Mouse (Mus musculus): ENCODE data around the gene Iqgap2. TPM values are rescaled to one million over a fixed set of nuclear protein-coding genes. Genes with fewer than 3 reads are reported as not detected.

The Iqgap2 gene
- polyA plus RNA-seq, 1 experiment from 2014 or later: 7.8 TPM

- no peak for DNase-seq (ENCODE audit: low spot score)
- H3K4me1 ChIP-seq: peaks cover 16% of the 10 kb centered on the region
- peak overlapping the region; percentile 7; the same call in 1 of the 2 replicates for H3K27ac ChIP-seq
- WGBS: 14% methylated on average over 7 of the region's 7 CpGs
- H3K4me3 ChIP-seq: no peak overlapping the region
- no peaks in the 10 kb centered on the region for H3K9me3 ChIP-seq
- H3K27me3 ChIP-seq (ENCODE audit: insufficient read depth, poor library complexity, severe bottlenecking): no peaks in the 10 kb centered on the region
- H3K36me3 ChIP-seq: peaks cover 23% of the 10 kb centered on the region
Observed at GRCm38 (mm10) chr13:95667260-95667659, 224.5 kb downstream of the Iqgap2 start.

DNA sequence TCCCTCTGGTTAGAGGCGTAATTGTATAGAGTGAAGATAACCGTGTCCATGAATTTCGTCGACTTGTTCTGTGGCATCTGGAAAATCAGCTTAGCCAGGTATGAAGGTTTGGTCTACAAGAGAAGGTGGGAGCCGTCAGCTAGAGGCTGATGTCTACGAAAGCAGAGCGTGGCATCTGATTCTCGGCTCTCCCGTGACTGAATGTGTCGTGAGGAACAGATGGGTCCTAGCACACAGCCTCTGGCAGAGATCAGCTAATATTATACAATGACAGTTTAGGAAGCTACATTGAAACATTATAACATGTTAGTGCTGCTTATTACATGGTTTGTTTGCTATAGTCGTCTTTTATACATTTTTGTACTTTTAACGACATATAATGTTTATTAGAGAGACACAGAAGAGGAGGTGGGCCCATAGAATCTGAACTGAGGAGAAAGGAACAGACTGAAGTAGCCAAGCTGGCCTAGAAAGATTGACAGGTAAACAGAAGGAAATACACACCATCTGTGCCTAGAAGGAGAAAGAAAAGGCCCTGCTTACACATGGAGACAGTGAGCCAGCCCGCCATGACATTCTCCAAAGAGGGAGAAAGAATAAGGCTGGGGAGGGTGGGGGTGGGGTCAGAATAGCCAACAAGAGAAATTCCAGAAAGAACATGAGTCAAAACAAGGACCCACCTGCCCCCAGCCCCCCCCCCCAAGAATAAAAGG is 225.9 kb downstream of the Iqgap2 start:
- peaks cover 23% of the 10 kb centered on the region for H3K36me3 ChIP-seq
- no peak for DNase-seq (ENCODE audit: low spot score)
- H3K27me3 ChIP-seq (ENCODE audit: insufficient read depth, poor library complexity, severe bottlenecking): no peaks in the 10 kb centered on the region
- H3K4me3 ChIP-seq: no peak overlapping the region
- no peaks in the 10 kb centered on the region for H3K9me3 ChIP-seq
- 87% methylated on average over 13 of the region's 13 CpGs for WGBS
- H3K27ac ChIP-seq: no peak overlapping the region
- peaks cover 4% of the 10 kb centered on the region; the same call in 1 of the 2 replicates for H3K4me1 ChIP-seq

DNA sequence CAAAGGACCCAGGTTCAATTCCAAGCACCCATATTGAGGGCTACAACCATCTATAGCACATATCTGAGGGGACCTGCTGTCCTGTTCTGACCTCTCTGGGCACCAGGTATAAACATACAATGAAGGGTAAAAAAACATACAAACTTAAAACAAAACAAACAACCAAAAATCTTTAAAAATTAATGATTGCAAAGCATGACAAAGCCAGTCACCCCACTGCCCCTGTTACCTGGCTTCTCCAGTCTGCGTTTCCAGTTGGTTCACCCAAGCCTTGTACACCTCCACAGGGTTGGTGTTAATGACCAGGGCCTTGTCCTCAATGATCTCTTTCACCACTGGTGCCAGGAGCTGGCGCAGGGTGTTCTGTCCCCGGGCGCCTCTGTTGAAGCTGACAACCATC is 227.9 kb downstream of the Iqgap2 start:
- H3K36me3 ChIP-seq: peaks cover 23% of the 10 kb centered on the region
- H3K4me3 ChIP-seq: no peak overlapping the region
- DNase-seq (ENCODE audit: low spot score): no peak
- H3K27me3 ChIP-seq (ENCODE audit: insufficient read depth, poor library complexity, severe bottlenecking): no peaks in the 10 kb centered on the region
- 93% methylated on average over 4 of the region's 4 CpGs for WGBS
- no peak overlapping the region for H3K27ac ChIP-seq
- peaks cover 8% of the 10 kb centered on the region; the same call in 1 of the 2 replicates for H3K4me1 ChIP-seq
- no peaks in the 10 kb centered on the region for H3K9me3 ChIP-seq

GRCm38 (mm10) chr13:95659432-95659831 is 232.3 kb downstream of the Iqgap2 start:
- WGBS: 60% methylated on average over 7 of the region's 7 CpGs
- no peak overlapping the region for H3K4me3 ChIP-seq
- no peak overlapping the region for H3K27ac ChIP-seq
- H3K27me3 ChIP-seq (ENCODE audit: insufficient read depth, poor library complexity, severe bottlenecking): no peaks in the 10 kb centered on the region
- H3K4me1 ChIP-seq: peaks cover 31% of the 10 kb centered on the region
- no peak for DNase-seq (ENCODE audit: low spot score)
- H3K9me3 ChIP-seq: no peaks in the 10 kb centered on the region
- H3K36me3 ChIP-seq: peaks cover 15% of the 10 kb centered on the region

DNA sequence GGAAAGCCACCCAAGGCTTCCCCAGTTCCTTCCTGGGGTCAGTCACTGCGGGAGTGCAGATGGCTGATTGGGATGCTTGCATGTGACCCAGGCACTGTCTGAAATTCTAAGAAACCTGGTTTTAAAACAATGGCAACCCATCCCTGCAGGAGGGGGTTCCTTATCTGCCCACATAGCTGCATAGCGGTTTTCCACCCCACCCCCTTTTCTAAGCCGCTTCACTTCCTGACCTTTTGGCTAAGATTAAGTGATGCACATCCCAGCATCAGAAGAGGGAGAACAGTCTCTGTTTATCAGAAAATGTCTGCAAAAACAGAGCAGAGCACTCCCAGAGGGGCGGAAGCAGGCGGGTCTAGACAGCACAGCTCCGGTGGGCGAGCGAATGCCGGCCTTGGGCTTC is 234.6 kb downstream of the Iqgap2 start:
- Histone ChIP-seq H3K27me3 (ENCODE audit: insufficient read depth, poor library complexity, severe bottlenecking) (no peaks in the 10 kb centered on the region), H3K4me3 (no peak overlapping the region), H3K27ac (peak overlapping the region; percentile 62), H3K9me3 (no peaks in the 10 kb centered on the region), H3K36me3 (no peaks in the 10 kb centered on the region), H3K4me1 (peaks cover 31% of the 10 kb centered on the region)
- WGBS: 19% methylated on average over 9 of the region's 9 CpGs
- peak; percentile 89 for DNase-seq (ENCODE audit: low spot score)

DNA sequence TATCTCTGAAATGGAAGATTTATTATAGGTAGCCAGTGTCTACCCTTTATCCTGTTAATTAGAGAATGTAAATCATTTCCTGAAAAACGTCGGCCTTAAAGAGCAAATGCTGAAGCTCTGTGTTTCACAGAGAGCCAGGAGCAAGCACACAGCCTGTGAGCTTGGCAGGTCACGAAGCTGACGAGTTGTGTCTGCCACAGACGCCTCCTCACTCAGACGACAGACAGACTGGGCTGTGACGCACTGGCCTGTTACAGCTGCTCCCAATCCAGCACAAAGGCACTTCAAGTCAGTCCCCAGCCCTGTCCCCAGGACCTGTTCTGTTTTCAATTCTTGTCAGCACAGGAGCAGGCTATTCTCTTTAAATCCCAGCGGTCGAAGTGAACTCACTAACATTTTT is 236.4 kb downstream of the Iqgap2 start:
- Histone ChIP-seq H3K4me1 (peaks cover 32% of the 10 kb centered on the region), H3K9me3 (no peaks in the 10 kb centered on the region), H3K27me3 (ENCODE audit: insufficient read depth, poor library complexity, severe bottlenecking) (no peaks in the 10 kb centered on the region), H3K4me3 (no peak overlapping the region), H3K36me3 (no peaks in the 10 kb centered on the region), H3K27ac (peak overlapping the region; percentile 79)
- DNase-seq (ENCODE audit: low spot score): peak; percentile 83
- 19% methylated on average over 9 of the region's 9 CpGs for WGBS

DNA sequence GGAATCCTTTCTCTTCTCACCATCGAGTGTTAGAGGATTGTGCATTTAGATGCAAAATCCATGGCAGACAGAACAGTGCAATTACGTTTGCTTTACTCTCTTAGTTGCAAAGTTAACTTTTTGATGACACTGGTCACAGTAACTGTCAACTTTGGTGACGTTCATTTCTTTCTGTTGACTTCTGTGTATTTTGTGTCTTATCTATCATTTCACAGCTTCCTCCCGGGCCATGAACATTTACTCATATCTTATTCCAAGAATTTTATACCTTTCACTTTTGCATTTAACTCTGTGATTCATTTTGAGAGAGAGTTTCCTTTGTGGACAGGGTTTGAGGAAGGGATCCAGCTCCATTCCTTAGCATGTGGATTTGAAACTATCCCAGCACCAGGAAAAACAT is 238.0 kb downstream of the Iqgap2 start:
- no peaks in the 10 kb centered on the region for H3K36me3 ChIP-seq
- no peak for DNase-seq (ENCODE audit: low spot score)
- H3K4me1 ChIP-seq: peaks cover 31% of the 10 kb centered on the region
- no peaks in the 10 kb centered on the region for H3K9me3 ChIP-seq
- no peak overlapping the region for H3K4me3 ChIP-seq
- H3K27ac ChIP-seq: no peak overlapping the region
- 79% methylated on average over 4 of the region's 4 CpGs for WGBS
- H3K27me3 ChIP-seq (ENCODE audit: insufficient read depth, poor library complexity, severe bottlenecking): no peaks in the 10 kb centered on the region

GRCm38 (mm10) chr13:95651870-95652668 is 239.7 kb downstream of the Iqgap2 start:
- Histone ChIP-seq H3K4me3 (no peak overlapping the region), H3K9me3 (no peaks in the 10 kb centered on the region), H3K27ac (no peak overlapping the region), H3K27me3 (ENCODE audit: insufficient read depth, poor library complexity, severe bottlenecking) (no peaks in the 10 kb centered on the region), H3K36me3 (no peaks in the 10 kb centered on the region), H3K4me1 (peaks cover 23% of the 10 kb centered on the region)
- 75% methylated on average over 7 of the region's 7 CpGs for WGBS
- no peak for DNase-seq (ENCODE audit: low spot score)

DNA sequence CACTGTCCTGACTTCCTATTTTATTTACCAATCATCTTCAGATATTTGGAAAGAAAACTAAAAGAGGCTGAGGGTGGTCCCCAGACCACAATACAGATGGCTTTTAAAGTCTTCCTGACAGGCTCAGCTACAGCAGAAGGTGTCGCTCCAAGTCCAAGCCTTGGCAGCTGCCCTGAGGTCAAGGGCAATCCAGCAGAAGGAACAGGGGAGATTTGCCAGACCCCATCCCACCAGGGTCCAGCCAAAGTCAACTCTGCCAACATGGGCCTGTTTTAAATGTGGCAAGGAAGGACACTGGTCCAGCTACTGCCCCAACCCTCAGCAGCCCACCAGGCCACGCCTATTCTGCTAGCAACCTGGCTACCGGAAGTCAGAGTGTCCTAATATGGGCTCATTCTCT is 241.8 kb downstream of the Iqgap2 start:
- no peak overlapping the region for H3K4me3 ChIP-seq
- no peaks in the 10 kb centered on the region for H3K9me3 ChIP-seq
- 86% methylated on average over 3 of the region's 3 CpGs for WGBS
- H3K27me3 ChIP-seq (ENCODE audit: insufficient read depth, poor library complexity, severe bottlenecking): no peaks in the 10 kb centered on the region
- 0 out of 2 replicates have a peak, but pooled peaks cover 3% of the 10 kb centered on the region for H3K36me3 ChIP-seq
- peaks cover 19% of the 10 kb centered on the region for H3K4me1 ChIP-seq
- H3K27ac ChIP-seq: 0 out of 2 replicates have a peak overlapping the region, but pooled peaks have one; percentile 22
- DNase-seq (ENCODE audit: low spot score): no peak

DNA sequence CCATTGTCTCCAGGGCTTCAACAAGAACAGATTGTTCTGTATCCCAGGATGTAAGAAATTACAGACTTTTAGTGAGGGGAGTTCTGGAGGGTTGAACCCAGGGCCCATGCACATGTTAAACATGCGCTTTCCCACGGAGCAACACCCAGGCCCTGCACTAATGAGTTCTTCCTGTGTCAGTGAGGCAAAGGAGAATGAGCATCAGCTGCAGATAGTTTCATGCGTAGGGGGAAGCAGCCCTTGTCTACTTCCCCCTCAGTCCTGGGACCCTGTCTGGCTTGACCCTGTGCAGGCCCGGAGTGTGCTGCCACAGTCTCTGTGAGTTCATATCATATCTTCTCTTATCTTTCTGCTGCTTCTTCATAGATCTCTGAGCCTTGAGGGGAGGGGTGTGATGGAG is 244.5 kb downstream of the Iqgap2 start:
- DNase-seq (ENCODE audit: low spot score): no peak
- Histone ChIP-seq H3K27me3 (ENCODE audit: insufficient read depth, poor library complexity, severe bottlenecking) (no peaks in the 10 kb centered on the region), H3K4me3 (no peak overlapping the region), H3K4me1 (peaks cover 32% of the 10 kb centered on the region), H3K9me3 (no peaks in the 10 kb centered on the region), H3K36me3 (0 out of 2 replicates have a peak, but pooled peaks cover 3% of the 10 kb centered on the region), H3K27ac (peak overlapping the region; percentile 72)
- WGBS: 42% methylated on average over 4 of the region's 4 CpGs

- Histone ChIP-seq H3K36me3 (0 out of 2 replicates have a peak, but pooled peaks cover 3% of the 10 kb centered on the region), H3K4me1 (peaks cover 32% of the 10 kb centered on the region), H3K4me3 (no peak overlapping the region), H3K9me3 (no peaks in the 10 kb centered on the region), H3K27me3 (ENCODE audit: insufficient read depth, poor library complexity, severe bottlenecking) (no peaks in the 10 kb centered on the region), H3K27ac (peak overlapping the region; percentile 72; the same call in 1 of the 2 replicates)
- no peak for DNase-seq (ENCODE audit: low spot score)
- 43% methylated on average over 9 of the region's 9 CpGs for whole genome bisulfite sequencing
Observed at GRCm38 (mm10) chr13:95646687-95647111, 245.0 kb downstream of the Iqgap2 start.

- peak overlapping the region; percentile 80 for H3K27ac ChIP-seq
- 37% methylated on average over 7 of the region's 7 CpGs for WGBS
- H3K9me3 ChIP-seq: no peaks in the 10 kb centered on the region
- H3K4me3 ChIP-seq: no peak overlapping the region
- peaks cover 47% of the 10 kb centered on the region for H3K4me1 ChIP-seq
- H3K36me3 ChIP-seq: 0 out of 2 replicates have a peak, but pooled peaks cover 3% of the 10 kb centered on the region
- DNase-seq (ENCODE audit: low spot score): no peak
- H3K27me3 ChIP-seq (ENCODE audit: insufficient read depth, poor library complexity, severe bottlenecking): no peaks in the 10 kb centered on the region
Observed at GRCm38 (mm10) chr13:95643740-95644139, 248.0 kb downstream of the Iqgap2 start.

All from heart, embryonic 10.5 days (tissue).